Mouse (Mus musculus): ENCODE measurements around the gene Frem3.

DNA sequence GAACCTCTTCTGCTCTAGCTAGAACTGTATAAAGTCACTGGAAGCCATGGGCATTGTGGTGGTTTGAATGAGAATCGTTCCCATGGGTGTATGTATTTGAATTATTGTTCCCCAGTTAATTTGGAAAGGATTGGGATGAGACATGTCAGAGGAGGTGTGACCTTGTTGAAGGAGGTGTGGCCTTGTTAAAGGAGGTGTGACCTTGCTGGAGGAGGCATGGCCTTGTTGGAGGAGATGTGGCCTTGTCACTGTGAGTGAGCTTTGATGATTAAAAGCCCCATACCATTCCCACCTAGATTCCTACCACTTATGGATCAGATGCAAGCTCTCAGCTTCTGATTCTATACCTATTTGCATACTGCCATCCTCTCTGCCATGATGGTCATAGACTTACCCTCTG lies 31.8 kb upstream of the Frem3 start:
- TF ChIP-seq CTCF (conservative IDR thresholded peaks at IDR 0.05; ENCODE audit: low read length) (no peak), POU5F1 (IDR thresholded peaks at IDR 0.05; ENCODE audit: borderline replicate concordance, low read length) (no peak)

Measured in E14TG2a.4 (cell line).